Mouse (Mus musculus): ENCODE data around the gene Brap. TPM values are rescaled to one million over a fixed set of nuclear protein-coding genes. Genes with fewer than 3 reads are reported as not detected.

Brap gene
- 37.9 TPM for polyA plus RNA-seq (2014; fragmentation: Illumina TruSeq; extraction: RNeasy Lipid Tissue Mini Kit (QIAGEN cat#74804); ENCODE audit: low read depth, low replicate concordance)

DNA sequence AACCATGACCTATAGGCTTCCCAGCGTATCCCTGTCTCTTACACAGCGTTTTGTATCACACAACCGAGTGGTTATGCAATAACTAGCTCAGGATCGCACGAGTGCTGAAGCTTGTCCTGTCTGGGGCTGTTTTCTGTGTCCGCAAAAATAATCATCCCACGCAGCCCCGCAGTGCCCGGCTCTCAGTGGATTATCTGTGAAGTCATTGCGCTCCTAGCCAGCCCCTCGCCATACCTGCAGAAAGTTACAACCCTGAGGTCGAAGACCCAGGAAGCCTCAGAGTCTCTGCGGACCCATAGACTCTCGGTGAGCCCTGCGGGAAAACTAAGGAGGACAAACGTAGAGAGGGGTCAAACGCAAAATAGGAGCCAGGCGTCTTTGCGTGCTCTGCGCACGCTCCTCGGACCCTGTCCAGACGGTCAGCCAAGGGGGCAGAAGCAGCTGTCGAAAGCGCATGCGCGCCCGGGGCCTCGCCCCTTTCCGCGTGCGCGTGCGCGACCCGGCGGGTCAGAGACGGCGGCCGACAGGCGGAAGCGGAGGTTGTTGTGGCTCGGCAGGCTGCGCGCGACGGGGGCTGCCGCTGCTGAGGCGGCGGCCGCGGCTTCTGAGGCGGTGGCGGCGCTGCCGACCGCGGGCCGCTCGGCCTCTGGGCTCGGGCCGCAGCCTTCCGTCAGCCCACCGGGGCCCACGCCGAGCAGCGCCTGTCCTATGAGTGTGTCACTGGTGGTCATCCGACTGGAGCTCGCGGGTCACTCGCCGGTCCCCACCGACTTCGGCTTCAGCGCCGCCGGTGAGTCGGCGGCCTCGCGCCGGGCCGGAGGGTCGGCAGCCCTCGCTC, at the start of gene Brap, which contains the start of gene Acad10:
Gene Brap, plus strand, starts transcription at position 505 of the 838 bp plus-strand sequence.
Gene Acad10, minus strand, starts transcription at position 456 of the 838 bp plus-strand sequence.

DNA sequence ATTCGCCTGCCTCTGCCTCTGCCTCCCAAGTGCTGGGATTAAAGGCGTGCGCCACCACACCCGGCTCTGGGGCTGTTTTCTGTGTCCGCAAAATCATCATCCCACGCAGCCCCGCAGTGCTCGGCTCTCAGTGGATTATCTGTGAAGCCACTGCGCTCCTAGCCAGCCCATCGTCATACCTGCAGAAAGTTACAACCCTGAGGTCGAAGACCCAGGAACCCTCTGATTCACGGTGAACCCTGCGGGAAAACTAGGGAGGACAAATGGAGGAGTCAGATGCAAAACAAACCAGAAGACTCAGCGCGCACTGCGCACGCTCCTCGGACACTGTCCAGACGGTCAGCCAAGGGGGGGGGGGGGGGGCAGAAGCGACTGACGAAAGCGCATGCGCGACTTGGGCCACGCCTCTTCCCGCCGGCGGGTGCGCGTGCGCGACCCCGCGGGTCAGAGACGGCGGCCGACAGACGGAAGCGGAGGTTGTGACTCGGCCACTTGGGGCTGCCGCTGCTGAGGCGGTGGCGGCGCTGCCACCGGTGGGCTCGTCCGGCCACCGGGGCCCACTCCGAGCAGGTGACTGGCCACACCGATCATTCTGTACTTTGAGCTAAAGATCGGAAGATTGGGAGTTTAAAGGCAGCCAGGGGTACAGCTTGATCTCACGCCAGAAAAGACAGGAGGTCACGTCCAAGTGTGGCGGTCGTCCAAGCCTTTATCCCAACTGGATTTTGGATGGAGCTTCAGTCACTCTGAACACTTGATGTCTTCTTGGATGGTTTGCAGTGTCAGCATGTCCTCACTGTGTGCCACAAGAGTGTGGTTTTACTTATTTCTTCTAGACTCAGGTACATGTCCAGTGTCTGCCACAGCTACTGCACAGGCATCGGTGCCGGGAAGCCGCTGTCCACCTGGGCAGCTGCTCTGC, 41.5 kb upstream of the Brap start, which contains the start of gene Acad12:
Gene Acad12, minus strand, starts transcription at position 347 of the 922 bp plus-strand sequence.

DNA sequence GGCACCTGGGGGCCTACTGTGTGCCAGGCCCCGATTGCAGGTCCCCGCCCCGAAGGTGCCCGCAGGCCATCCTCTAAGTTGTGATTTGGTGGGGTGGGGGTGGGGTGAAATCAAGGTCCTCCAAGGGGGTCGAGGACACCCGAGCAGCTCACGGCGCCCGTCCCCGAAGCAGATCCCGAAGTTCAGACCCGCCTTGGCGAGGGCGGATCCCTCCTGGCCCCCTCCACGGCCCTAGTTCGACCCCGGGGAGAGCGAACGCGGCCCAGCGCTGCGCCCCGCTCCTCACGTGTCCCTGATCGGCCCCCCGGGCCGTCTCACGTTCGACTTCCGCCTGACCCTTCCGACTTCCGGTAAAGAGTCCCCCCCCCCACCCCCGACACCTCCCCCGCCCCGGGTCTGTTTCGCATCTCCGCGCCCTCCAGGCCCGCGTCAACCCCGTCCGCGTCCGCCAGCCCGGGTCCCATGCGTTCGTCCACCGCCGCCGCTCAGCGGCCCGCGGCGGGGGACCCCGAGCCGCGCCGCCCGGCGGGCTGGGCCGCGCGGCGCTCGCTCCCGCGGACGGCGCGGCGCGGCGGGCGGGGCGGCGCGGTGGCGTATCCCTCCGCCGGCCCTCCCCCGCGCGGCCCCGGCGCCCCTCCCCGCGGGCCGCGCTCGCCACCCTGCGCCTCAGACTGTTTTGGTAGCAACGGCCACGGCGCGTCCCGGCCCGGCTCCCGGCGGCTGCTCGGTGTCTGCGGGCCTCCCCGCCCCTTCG, 51.0 kb downstream of the Brap start, which contains the start of gene Atxn2:
Gene Atxn2, plus strand, starts transcription at position 164 of the 754 bp plus-strand sequence.

Other genes starting within 250 kb of the Brap start
- 4.9 TPM for gene Tmem116, start 208.7 kb upstream of the Brap start, polyA plus RNA-seq (2014; fragmentation: Illumina TruSeq; extraction: RNeasy Lipid Tissue Mini Kit (QIAGEN cat#74804); ENCODE audit: low read depth, low replicate concordance)
- gene Erp29, start 208.1 kb upstream of the Brap start, polyA plus RNA-seq (2014; fragmentation: Illumina TruSeq; extraction: RNeasy Lipid Tissue Mini Kit (QIAGEN cat#74804); ENCODE audit: low read depth, low replicate concordance) = 212 TPM
- gene Adam1b, start 157.1 kb upstream of the Brap start, polyA plus RNA-seq (2014; fragmentation: Illumina TruSeq; extraction: RNeasy Lipid Tissue Mini Kit (QIAGEN cat#74804); ENCODE audit: low read depth, low replicate concordance) = 2.4 TPM
- 6.5 TPM for gene Adam1a, start 115.1 kb upstream of the Brap start, polyA plus RNA-seq (2014; fragmentation: Illumina TruSeq; extraction: RNeasy Lipid Tissue Mini Kit (QIAGEN cat#74804); ENCODE audit: low read depth, low replicate concordance)
- gene Gm42878, start 115.1 kb upstream of the Brap start, polyA plus RNA-seq (2014; fragmentation: Illumina TruSeq; extraction: RNeasy Lipid Tissue Mini Kit (QIAGEN cat#74804); ENCODE audit: low read depth, low replicate concordance) = not detected
- gene Mapkapk5, start 114.7 kb upstream of the Brap start, polyA plus RNA-seq (2014; fragmentation: Illumina TruSeq; extraction: RNeasy Lipid Tissue Mini Kit (QIAGEN cat#74804); ENCODE audit: low read depth, low replicate concordance) = 58.8 TPM
- gene Aldh2, start 66.7 kb upstream of the Brap start, polyA plus RNA-seq (2014; fragmentation: Illumina TruSeq; extraction: RNeasy Lipid Tissue Mini Kit (QIAGEN cat#74804); ENCODE audit: low read depth, low replicate concordance) = 893 TPM
- gene Acad12, start 41.6 kb upstream of the Brap start, polyA plus RNA-seq (2014; fragmentation: Illumina TruSeq; extraction: RNeasy Lipid Tissue Mini Kit (QIAGEN cat#74804); ENCODE audit: low read depth, low replicate concordance) = 19.0 TPM
- gene Acad10, start within 50 bp of the Brap start, polyA plus RNA-seq (2014; fragmentation: Illumina TruSeq; extraction: RNeasy Lipid Tissue Mini Kit (QIAGEN cat#74804); ENCODE audit: low read depth, low replicate concordance) = 12.7 TPM
- 76.9 TPM for gene Atxn2, start 50.8 kb downstream of the Brap start, polyA plus RNA-seq (2014; fragmentation: Illumina TruSeq; extraction: RNeasy Lipid Tissue Mini Kit (QIAGEN cat#74804); ENCODE audit: low read depth, low replicate concordance)
- gene Sh2b3, start 177.1 kb downstream of the Brap start, polyA plus RNA-seq (2014; fragmentation: Illumina TruSeq; extraction: RNeasy Lipid Tissue Mini Kit (QIAGEN cat#74804); ENCODE audit: low read depth, low replicate concordance) = 19.7 TPM
- gene Pheta1, start 188.4 kb downstream of the Brap start, polyA plus RNA-seq (2014; fragmentation: Illumina TruSeq; extraction: RNeasy Lipid Tissue Mini Kit (QIAGEN cat#74804); ENCODE audit: low read depth, low replicate concordance) = 9.7 TPM